Mouse (Mus musculus): ENCODE results near the gene Hectd2. TPM values are rescaled to one million over a fixed set of nuclear protein-coding genes. Genes with fewer than 3 reads are reported as not detected.

Hectd2 gene
- total RNA-seq, 2 experiments from 2014 or later, result 30.1 TPM

Other genes starting within 250 kb of the Hectd2 start
- 10 to 100 TPM in 1 of 2 experiments, 1 to 10 TPM in 1; 9.5 to 10.5 TPM for gene Pcgf5, start 206.3 kb upstream of the Hectd2 start, total RNA-seq (2021)
- gene Ppp1r3c, start 182.0 kb downstream of the Hectd2 start, total RNA-seq (2021), result 10 to 100 TPM; 24.2 to 29.0 TPM

All from left cerebral cortex, postnatal 10 days (tissue).